Comparison of ENCODE assay signal across 26 mouse cellular contexts in the genomic region with DNA sequence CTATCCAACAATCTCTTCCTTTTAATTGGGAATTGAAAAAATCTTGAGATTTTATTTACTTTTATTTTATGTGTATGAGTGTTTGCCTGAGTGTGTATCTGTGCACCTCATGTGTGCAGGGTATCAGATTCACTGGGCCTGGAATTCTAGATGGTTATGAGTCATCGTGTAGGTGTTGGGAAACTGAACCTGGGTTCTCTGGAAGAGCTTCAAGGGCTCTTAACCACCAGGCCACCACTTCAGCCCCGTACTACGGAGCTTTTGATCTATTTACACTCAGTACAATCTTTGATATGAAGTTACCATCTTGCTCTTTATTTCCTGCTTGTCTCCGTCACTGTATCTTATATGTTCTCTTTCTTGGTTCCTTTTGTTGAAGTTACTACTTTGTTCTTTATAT. TPM values are rescaled to one million over a fixed set of nuclear protein-coding genes. Genes with fewer than 3 reads are reported as not detected.
"Had no signal": no experiment of that assay in that cellular context is flagged by ENCODE, and none has a peak within 500 bp of the region (broad histone marks: within the 10 kb centered on the region; RNA-seq: fewer than 3 reads in every experiment).

No protein-coding gene starts in this region.

- H3K4me3 ChIP-seq: limb, embryonic 12.5 days; limb, embryonic 15.5 days; megakaryocyte, embryonic 14.5 days; midbrain, embryonic 10.5 days; midbrain, embryonic 13.5 days; myocyte; neural tube, embryonic 13.5 days had no signal

- H3K27me3 ChIP-seq: limb, embryonic 15.5 days; megakaryocyte, embryonic 14.5 days; midbrain, embryonic 13.5 days; neural tube, embryonic 13.5 days had no signal

- H3K27ac ChIP-seq: limb, embryonic 12.5 days; limb, embryonic 15.5 days; liver, embryonic 14.5 days; midbrain, embryonic 10.5 days; midbrain, embryonic 13.5 days; neural tube, embryonic 13.5 days; stomach, postnatal 0 days had no signal

- H3K9ac ChIP-seq: limb, embryonic 12.5 days; limb, embryonic 15.5 days; liver, embryonic 14.5 days; liver, postnatal 0 days; midbrain, embryonic 13.5 days; neural tube, embryonic 13.5 days had no signal

- ATAC-seq: inflammation-experienced regulatory T-cells, adult 6 months; intestine, embryonic 16.5 days; liver, postnatal 0 days; midbrain, embryonic 13.5 days; midbrain, embryonic 16.5 days had no signal

- H3K4me2 ChIP-seq: limb, embryonic 12.5 days; limb, embryonic 15.5 days; liver, embryonic 11.5 days; midbrain, embryonic 13.5 days; neural tube, embryonic 13.5 days had no signal

- H3K4me1 ChIP-seq: limb, embryonic 12.5 days; megakaryocyte, embryonic 14.5 days; midbrain, embryonic 10.5 days had no signal

- H3K9me3 ChIP-seq: limb, embryonic 12.5 days; limb, embryonic 15.5 days; megakaryocyte, embryonic 14.5 days; midbrain, embryonic 10.5 days; midbrain, embryonic 13.5 days; neural tube, embryonic 13.5 days had no signal

- DNase-seq: kidney, adult 18-20 months; kidney, adult 9 months; kidney, postnatal 14 days; kidney, postnatal 4 days; left cerebral cortex, postnatal 4 days; liver, postnatal 0 days; retina, postnatal 1 day; thymus, adult 2 months; thymus, postnatal 14 days; thymus, postnatal 4 days had no signal

- H3K36me3 ChIP-seq: limb, embryonic 12.5 days; limb, embryonic 15.5 days; midbrain, embryonic 10.5 days; midbrain, embryonic 13.5 days; neural tube, embryonic 13.5 days had no signal

RNA-seq across cellular contexts. Expression of a gene that starts 42.4 kb away (rescaled TPM):
- polyA plus RNA-seq: inflammation-experienced regulatory T-cells, adult 6 months; intestine, embryonic 16.5 days; kidney, embryonic 16.5 days; limb, embryonic 12.5 days; limb, embryonic 15.5 days; liver, embryonic 11.5 days; liver, postnatal 0 days; midbrain, embryonic 10.5 days; midbrain, embryonic 13.5 days; midbrain, embryonic 16.5 days; myocyte; neural tube, embryonic 13.5 days; small intestine, adult 2 months; stomach, embryonic 14.5 days had no signal
